Mouse (Mus musculus) embryonic fibroblast, embryonic 13.5 days (primary cell): ENCODE data around the gene Cttn. TPM values are rescaled to one million over a fixed set of nuclear protein-coding genes. Genes with fewer than 3 reads are reported as not detected.

Experiments
- H3K27ac ChIP-seq: 2 replicates; pipeline ENCODE4 v1.5.1; 2012; ENCODE audit warnings: low read length, control low read depth, inconsistent platforms; ENCODE audit not compliant: insufficient read depth
- H3K4me1 ChIP-seq: 2 replicates; pipeline ENCODE4 v1.6.1; 2011; ENCODE audit warnings: low read length; ENCODE audit not compliant: control insufficient read depth, insufficient read depth
- H3K4me3 ChIP-seq: 2 replicates; pipeline ENCODE4 v1.5.1; 2011; ENCODE audit warnings: mild to moderate bottlenecking, control low read depth, low read length; ENCODE audit not compliant: insufficient read depth
- CTCF ChIP-seq: IDR thresholded peaks from 2 replicates; pipeline ENCODE4 v1.5.1; 2011; ENCODE audit warnings: mild to moderate bottlenecking, control low read depth, low read length, moderate library complexity, borderline replicate concordance; ENCODE audit not compliant: insufficient read depth
- POLR2A ChIP-seq: IDR thresholded peaks from 2 replicates; pipeline ENCODE4 v1.6.1; 2011; ENCODE audit warnings: low read depth, mild to moderate bottlenecking, control low read depth, low read length, moderate library complexity
- polyA plus RNA-seq: library from polyadenylated mRNA; stranded (reverse); fragments of >200 nt; gene quantifications from 2 replicates; pipeline ENCODE4 v1.2.4, GENCODE M21; 2011; ENCODE audit warnings: low read depth; ENCODE audit not compliant: missing spikeins, insufficient read length

Gene Cttn
- polyA plus RNA-seq, 1 experiment = 273 TPM

GRCm38 (mm10) chr7:144479569-144479968, 8.8 kb upstream of the Cttn start:
- TF ChIP-seq CTCF = no peak
- TF ChIP-seq POLR2A = no peak
- Histone ChIP-seq H3K4me3 (no peak overlapping the region), H3K27ac (no peak overlapping the region), H3K4me1 (no peaks in the 10 kb centered on the region)

GRCm38 (mm10) chr7:144475741-144476140, 4.9 kb upstream of the Cttn start:
- no peak overlapping the region for H3K27ac ChIP-seq
- TF ChIP-seq CTCF = no peak
- no peak for TF ChIP-seq POLR2A

GRCm38 (mm10) chr7:144473486-144473885, 2.7 kb upstream of the Cttn start:
- no peak for TF ChIP-seq POLR2A
- TF ChIP-seq CTCF = no peak
- no peak overlapping the region for H3K4me3 ChIP-seq

More at GRCm38 (mm10) chr7:144475741-144476140, 4.9 kb upstream of the Cttn start:
- Histone ChIP-seq H3K4me3 (no peak overlapping the region), H3K4me1 (no peaks in the 10 kb centered on the region)

GRCm38 (mm10) chr7:144471103-144471502, 294 bp upstream of the Cttn start:
- Histone ChIP-seq H3K4me3 (peak overlapping the region; percentile 62), H3K4me1 (peaks cover 11% of the 10 kb centered on the region), H3K27ac (peak overlapping the region; percentile 79)
- TF ChIP-seq CTCF = no peak
- TF ChIP-seq POLR2A = no peak

More at GRCm38 (mm10) chr7:144473486-144473885, 2.7 kb upstream of the Cttn start:
- H3K4me1 ChIP-seq = peaks cover 4% of the 10 kb centered on the region
- H3K27ac ChIP-seq = no peak overlapping the region

- TF ChIP-seq POLR2A (peak; percentile 78), CTCF (no peak)
- Histone ChIP-seq H3K4me1 (peaks cover 11% of the 10 kb centered on the region), H3K4me3 (peak overlapping the region; percentile 62), H3K27ac (peak overlapping the region; percentile 97)
Measured at GRCm38 (mm10) chr7:144469908-144470544, 783 bp downstream of the Cttn start.

- peak overlapping the region; percentile 97 for H3K27ac ChIP-seq
- H3K4me1 ChIP-seq = peaks cover 11% of the 10 kb centered on the region
- peak overlapping the region; percentile 62 for H3K4me3 ChIP-seq
- TF ChIP-seq POLR2A = 0 out of 2 replicates have a peak, but pooled peaks have one; percentile 8
- no peak for TF ChIP-seq CTCF
Measured at GRCm38 (mm10) chr7:144469181-144469641, 1.6 kb downstream of the Cttn start.

- H3K4me1 ChIP-seq = peaks cover 11% of the 10 kb centered on the region
- TF ChIP-seq POLR2A (no peak), CTCF (no peak)
- H3K27ac ChIP-seq = peak overlapping the region; percentile 50; the same call in 1 of the 2 replicates
- peak overlapping the region; percentile 62 for H3K4me3 ChIP-seq
Measured at GRCm38 (mm10) chr7:144468741-144469140, 2.1 kb downstream of the Cttn start.

- TF ChIP-seq POLR2A (no peak), CTCF (no peak)
- H3K27ac ChIP-seq = no peak overlapping the region
- peaks cover 7% of the 10 kb centered on the region; the same call in 1 of the 2 replicates for H3K4me1 ChIP-seq
- no peak overlapping the region for H3K4me3 ChIP-seq
Measured at GRCm38 (mm10) chr7:144462577-144462976, 8.2 kb downstream of the Cttn start.

GRCm38 (mm10) chr7:144461246-144461902, 9.4 kb downstream of the Cttn start:
- no peak overlapping the region for H3K4me3 ChIP-seq
- TF ChIP-seq CTCF = no peak
- TF ChIP-seq POLR2A = no peak
- 0 out of 2 replicates have a peak, but pooled peaks cover 4% of the 10 kb centered on the region for H3K4me1 ChIP-seq
- no peak overlapping the region for H3K27ac ChIP-seq

- Histone ChIP-seq H3K4me1 (0 out of 2 replicates have a peak, but pooled peaks cover 4% of the 10 kb centered on the region), H3K27ac (no peak overlapping the region), H3K4me3 (no peak overlapping the region)
- no peak for TF ChIP-seq POLR2A
- TF ChIP-seq CTCF = no peak
Measured at GRCm38 (mm10) chr7:144458881-144459280, 11.9 kb downstream of the Cttn start.
